Mouse (Mus musculus): ENCODE measurements at regions not wholly inside any gene's neighbourhood (a gene's known extent, or its start where the extent isn't known, plus 50 kb on each side); places are given as distances from the start of the nearest gene placed in this dataset.

DNA sequence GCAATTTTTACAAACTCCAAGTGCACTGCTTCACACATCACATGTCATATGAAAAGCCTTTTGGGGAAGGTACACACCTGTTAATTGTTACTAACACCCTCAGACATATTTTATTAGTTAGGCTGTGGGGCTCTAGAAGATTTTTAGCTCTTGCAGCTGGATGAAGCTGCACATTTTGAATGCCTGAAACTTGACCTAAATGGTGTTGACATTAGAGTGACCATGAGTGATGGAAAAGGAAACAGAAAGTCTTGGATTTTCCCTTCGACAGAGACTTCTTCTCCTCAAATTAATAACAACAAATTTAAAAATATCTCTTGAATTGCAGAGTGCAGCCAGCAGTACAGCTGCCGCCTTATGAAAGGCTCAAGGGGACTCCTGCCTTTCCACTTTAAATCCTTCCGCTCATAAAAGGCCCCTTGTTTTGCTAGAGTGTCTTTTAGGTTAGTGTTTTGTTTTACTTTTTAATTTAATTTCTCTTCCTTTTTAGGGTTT lies 259.7 kb downstream of the Trim52 start:
- DNase-seq, result peak; percentile 11

DNA sequence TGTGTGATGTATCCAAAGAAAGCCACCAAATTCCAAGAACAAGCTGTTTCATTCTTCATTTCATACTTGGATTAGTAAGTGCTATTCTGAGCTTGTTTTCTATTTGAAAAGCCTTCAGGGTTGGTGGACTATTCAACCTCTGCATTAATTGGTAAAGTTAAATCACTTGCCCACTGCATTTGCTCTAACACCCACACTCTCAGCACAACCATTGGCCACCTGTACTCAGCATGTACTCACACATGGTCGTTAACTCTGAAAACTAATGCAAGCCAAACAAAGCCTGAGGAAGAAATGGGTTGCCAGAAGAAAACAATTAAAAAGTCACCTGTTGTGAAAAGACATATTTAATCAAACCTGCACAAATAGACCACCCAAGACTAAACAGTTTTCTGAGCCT lies 267.5 kb downstream of the Trim52 start:
- no peak for DNase-seq

DNA sequence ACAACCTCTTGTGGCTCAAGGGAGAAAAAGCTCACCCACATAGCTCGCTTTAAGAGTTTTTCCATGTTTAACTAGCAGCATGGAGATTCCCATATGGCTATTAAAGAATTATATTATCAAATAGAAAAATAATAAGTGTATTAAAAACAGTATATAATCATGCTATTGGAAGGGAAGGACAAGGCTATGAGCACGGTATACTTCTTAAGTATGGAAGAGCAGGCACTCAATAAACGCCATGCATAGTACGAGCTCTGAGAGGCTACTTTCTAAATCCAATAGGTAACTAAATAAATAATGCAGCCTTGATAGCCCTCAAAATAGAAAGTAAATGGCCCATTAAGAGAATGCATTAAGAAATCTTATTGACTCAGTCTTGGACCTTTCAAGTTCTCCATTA lies 273.6 kb downstream of the Trim52 start:
- DNase-seq, result no peak

DNA sequence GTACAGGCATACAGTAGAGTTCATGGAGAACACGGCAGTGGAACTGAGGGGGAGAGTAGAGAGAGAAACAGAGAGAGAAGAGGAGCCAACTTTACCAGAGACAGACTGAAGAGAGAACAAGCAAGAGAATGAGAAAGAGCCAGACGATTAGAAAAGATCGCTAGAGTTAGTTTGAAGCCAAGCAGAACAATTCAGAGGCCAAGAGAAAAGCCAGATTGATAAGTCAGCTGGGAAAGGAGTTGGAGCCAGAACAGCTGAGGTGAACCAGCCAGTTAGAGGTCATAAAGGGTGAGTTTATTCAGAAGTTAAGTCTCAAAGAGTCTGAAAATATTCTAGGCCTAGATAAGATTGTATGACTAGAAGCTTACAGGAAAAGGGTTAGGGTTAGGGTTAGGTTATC lies 281.7 kb downstream of the Trim52 start:
- DNase-seq, result no peak

DNA sequence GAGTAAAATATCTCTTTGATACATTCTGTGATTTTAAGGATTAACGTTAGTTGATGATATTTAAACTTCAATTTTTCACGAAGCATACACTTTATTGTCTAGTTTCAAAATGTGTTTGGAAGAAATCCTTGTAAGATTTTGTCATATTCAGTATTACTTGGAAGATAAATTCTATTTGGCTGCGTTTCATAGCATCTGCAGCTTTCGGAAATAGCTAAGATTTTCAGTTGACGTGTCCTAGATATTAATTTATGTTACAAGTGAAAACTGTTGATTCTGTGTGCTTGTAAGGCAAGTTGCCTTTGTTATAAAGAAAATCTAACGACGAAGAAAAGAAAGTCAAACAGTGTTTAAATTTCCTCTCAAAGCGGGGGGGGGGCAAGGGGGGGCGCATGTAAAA lies 284.5 kb downstream of the Trim52 start:
- peak; percentile 18 for DNase-seq

DNA sequence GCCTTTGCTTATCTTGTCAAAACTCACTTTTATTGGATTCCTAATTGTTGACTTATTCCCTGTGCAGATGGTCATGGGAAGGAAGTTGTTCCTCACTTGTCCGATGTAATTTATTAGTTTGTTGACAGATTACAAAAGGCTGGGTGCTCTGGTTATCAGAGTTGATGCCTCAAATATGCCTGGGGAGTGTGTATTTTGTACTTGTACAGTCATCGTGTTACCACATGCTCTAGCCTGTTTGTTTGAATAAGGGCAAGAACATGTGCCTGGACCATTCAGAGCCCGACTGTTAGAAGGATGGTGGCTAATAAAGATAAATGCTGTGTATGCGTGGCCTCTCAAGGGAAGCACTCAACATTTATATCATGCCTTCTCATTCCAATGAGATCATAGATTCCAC lies 288.0 kb downstream of the Trim52 start:
- DNase-seq, result peak; percentile 30

DNA sequence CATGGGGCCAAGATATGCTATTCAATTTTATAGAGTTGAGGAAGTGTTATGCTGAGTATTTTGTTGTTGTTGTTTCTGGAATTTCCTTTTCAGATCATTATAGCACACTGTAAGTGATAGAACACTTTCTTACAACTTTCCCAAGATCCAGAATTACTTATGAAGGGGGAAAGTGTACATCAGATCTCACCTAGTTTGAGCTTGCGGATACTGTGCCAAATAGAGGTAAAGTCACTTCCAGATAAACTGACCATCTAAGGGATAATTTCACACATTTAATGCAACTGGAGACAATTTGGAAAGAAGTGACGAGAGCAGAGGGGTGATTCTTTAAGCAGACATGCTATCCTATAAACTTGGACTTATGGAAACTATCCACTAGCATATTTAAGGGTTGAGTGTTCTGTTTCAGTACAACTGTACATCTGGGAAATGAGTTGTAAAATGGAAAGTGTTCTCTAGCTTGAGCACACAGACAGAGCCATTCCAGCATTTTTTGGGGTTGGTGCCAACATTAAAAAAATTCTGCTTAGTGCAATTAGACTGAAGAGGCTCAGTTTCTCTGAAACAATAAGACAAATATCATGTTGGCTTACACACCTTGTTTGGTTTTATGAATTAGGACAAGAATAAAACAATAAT lies 307.0 kb downstream of the Trim52 start:
- no peak for DNase-seq

DNA sequence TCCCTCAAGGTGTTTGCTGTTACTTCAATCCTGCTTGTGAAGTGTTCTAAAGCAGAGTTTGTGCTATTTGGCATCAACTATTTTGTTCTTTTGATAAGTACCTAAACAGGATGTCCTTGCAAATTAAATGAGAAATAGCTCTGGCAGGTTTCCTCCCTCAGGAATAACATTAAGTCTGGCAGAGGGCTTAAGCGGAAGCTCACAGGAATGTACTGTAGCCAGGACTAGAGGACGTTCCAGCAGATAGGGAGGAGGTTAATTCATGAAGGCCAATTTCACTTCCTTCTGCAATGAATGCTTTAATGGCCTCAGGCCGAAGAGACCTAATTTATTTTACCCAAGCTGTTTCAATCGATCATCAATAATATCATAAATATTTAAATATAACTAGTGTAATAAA lies 318.7 kb downstream of the Trim52 start:
- peak; percentile 41 for DNase-seq

DNA sequence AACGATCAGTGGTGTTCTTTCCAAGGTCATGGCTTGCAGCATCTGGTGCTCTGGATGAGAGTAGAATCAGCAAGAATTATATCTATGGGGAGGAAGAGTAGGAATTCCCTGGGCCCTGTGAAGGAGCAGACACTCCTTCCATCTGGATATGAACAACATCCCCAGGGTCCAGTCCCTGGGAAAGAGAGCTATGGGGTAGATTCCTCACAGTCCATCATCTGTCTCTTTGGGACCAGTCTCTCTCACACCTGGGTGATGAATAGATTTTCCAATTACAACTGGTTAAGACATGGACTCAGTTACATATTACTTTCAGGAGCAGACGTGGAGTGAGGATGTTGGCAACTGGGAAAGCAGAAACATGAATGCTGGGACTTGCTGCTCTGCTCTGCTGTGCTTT lies 322.6 kb downstream of the Trim52 start:
- DNase-seq, result peak; percentile 3

DNA sequence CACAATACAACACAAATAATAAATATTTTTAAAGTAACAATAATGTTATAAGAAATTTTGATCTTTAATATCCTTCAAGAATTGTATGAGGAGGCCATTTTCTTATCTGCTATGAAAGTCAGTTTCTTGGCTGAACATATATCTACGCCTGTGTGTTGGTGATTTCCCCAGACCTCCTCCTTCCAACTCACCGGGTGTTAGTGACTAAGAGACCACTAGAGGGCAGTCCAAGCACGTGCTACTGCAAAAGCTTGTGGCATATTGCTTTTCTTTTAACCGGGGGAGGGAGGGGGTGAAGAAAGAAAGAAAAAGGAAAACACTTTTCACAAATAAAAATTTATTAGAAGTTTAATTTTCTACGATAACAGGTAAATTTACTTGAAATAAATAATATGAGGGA lies 333.3 kb downstream of the Trim52 start:
- peak; percentile 66 for DNase-seq

DNA sequence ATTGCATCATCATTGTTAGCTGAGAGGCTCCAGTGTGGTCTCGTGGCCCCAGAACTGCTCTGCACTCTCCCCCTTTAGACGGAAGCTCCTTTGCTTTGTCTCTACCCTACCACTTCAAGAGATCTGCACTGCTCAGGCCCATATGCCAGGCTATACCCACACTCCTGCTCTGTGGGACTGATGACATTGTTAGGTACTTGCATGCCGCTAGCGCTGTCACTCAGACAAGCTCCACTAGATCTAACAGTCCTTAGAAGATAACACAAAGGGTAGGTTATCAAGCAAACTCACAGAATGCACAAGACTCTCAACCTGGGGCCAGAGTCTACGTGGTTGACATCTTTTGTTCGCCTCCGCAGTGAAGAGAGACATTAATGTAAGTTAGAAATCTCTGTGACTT lies 383.1 kb downstream of the Trim52 start:
- no peak for DNase-seq

DNA sequence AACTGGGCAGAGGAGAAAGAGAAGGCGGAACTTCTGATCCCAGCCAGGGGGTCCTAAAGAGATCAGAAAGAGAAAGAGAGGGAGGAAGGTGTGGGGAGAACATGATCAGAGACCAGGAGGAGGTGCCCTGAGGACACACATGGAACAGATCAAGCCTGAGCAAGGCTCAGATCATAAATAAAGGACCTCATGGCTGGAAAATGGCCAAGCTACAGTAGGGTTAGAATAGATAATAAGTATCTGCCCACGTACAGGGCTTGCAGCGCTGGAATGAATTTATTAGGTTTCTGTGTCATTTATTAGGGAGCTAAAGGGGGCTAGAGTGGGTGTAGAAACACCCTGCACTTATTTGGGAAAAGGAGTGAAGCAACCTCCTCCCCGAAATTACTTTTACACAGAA lies 385.4 kb downstream of the Trim52 start:
- DNase-seq, result no peak

DNA sequence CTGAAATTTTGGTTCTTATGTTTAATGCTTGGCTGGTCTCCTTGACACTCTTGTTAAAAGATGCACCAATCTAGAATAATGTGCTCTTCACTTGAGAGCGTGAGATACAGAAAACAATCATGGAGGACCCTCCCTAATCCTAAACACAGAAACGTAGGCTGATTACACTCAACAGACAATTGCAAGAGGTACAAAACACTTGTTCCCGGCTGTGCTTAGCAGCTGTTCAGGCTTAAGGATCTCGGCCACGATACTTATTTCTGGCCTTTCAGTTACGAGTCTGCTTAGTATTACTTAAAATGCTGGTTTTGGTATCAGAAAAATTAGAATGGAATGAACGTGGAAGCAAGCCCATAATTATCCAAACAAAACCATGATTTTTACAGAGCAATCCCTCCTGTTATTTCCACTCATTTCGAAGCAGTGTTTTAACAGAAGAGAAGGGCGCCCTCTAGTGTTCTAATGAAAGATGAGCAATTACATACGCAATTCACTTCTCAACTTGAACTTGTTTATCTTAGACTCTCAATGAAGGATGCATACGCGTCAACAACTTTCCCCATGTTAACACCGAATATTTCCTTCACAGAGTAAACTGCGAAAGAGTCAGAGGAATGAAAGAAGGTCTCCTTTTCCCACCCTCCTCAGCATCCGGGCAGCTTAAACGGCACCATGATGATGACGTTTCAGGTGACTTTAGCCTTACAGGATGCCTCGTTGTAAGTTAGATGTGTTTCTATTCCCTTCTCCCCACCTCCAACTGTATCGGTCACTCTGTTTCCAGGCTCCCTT lies 394.5 kb downstream of the Trim52 start:
- peak; percentile 38 for DNase-seq

DNA sequence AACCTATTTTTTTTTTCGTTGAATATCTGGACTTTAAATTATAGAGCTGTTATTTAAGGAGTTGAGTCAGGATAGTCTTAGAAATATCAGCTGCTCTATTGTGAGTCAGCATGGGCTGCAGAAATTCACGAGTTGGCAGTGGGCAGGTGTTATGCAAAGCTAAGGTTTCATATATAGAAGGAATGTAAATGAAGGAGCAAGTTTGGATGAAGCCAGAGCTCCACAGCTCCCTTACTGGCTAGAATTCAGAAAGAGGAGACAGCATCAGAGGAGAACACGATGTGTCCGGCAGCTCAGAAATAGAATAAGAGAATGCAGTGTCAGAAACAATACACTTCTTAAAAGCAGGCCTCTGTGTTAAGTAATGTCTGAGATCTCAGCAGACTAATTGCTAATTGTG lies 400.9 kb downstream of the Trim52 start:
- DNase-seq, result no peak

DNA sequence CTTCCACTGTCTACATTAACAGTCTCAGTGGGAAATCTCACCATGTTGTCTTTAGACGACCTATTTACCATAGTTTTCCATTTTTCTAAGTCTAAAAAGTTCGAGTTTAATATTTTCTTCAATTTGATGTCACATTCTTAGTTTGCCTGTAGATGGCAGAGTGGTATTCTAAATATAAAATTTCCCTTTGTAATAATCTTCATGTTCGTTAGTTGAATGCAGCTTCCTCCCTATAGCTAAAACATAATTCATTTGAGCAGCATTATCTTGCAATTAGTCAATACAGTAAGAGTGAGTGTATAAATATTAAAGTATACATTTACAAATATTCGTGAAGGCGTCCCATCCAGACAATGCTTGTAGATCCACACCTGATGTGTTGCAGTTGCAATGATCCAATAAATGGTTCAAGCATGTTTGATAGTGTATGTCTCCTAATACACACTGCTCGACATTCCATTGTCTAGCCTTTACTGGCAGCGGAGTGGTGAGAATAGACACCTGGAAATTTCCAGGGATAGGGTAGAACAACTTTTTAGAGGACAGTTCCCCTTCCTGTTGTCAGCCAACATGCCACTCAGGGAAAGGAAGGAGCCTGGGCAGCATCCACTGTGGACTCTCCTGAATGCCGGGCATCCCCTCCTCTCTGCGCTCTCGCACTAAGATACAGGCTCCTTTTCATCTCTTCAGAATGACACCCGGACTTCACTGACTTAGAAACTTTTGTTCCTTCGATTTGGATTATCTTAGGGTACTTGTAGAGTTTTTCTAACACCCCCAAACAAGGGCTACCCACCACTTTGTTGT lies 412.8 kb downstream of the Trim52 start:
- DNase-seq, result no peak

DNA sequence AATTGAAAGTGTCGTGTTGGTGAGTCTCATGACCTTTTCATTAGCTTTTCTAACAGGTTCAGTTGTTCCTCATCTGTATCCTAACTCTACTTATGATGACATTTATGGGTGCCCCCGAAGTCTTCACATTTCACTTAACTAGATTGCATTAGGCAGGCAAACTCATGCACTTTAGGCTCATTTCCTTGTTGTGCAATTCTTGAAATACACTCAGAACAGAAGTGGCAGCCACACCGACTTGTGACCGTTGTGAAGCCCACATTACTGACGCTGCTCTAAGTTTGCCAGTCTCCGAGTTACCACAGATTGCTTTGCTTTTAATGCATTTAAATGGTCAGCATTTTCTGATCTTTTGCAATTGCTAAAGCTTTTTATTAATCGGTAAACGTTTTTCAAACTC lies 414.8 kb downstream of the Trim52 start:
- no peak for DNase-seq

DNA sequence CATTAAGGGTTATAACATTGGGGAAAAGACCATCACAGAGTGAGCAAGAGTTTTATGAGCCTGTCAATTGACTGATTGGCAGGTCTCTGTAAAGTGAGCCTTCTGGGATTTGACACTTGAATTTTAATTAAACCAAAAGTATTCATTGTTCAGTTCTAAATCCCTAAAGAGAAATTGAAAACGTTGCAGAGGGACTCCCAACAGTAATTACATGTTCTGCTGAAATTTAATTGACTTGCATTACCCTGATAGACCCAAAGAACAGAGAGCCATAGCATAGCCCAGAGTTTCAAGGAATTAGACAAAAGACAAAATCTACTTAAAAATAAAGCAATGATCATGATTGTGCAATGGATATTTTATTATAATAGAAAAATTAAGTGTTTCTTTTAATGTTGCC lies 444.2 kb downstream of the Trim52 start:
- no peak for DNase-seq

DNA sequence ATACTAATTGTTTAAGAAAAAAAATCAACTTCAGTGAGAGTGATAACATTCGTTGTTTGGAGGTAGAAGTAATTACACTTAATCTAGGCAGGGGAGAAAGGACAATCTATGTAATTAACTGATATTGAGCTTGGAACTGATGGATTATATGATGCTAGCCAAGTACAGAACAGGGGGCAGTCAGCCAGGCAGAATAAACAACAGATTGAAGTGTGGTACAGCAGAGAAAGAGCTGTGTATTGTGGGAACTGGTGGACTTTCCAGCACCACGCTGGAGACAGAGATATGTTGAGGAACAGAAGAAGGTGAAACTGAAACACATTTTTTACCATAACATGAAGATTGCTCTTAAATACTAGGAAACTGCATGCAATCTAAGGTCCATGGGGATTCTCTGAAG lies 473.3 kb downstream of the Trim52 start:
- DNase-seq, result no peak

DNA sequence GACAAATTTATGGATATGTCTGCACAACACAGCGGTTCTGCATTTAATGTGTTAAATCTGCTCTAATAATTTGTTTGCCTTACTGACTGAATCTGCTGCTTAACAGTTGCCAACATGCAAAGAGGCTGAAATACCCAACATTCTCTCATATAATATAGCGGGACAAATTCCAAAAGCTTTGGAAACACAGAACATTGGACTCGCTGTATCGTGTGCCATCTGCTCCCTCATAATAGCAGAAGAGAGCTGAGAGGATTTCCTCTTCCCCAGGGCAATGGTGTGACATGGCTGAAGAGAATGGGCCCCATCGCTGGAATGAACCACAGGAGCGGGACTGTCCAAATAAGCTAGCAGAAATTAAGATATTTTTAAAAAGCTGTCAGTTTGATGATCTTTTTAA lies 475.9 kb downstream of the Trim52 start:
- DNase-seq, result no peak

DNA sequence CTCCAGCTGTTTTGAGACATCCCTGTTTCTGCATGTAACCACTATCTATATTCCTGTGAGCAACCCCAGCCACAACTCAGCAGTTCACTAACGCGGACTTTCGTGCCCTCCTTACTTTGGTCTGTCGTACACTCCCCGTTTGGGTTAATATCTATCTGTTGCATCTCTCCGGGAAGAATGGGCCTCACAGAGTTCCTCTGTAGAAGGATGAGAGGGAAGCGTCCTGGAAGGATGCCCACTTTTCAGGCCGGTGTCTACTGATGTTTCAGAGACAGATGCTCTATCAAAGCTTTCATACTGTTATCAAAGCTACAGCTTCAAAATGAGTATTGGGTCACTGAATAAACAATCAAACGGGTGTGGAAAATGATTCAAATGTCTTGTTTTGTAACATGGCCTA lies 487.4 kb downstream of the Trim52 start:
- no peak for DNase-seq

DNA sequence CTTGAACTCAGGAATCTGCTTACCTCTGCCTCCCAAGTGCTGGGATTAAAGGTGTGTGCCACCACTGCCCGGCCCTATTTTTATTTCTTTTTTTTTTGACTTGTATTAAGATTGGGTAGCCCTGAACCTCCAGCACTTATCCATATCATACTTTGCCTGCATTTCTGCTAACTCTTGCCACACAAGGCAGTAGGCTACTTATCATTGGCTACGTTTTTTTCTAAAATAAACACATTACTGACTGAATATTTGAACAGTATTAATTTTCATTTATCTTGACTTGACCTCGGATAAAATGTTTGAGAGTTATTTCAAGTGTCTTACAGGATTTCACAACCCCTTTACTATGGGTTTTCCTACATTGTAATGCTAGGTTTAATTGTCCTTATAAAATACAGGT lies 488.0 kb downstream of the Trim52 start:
- DNase-seq, result no peak

DNA sequence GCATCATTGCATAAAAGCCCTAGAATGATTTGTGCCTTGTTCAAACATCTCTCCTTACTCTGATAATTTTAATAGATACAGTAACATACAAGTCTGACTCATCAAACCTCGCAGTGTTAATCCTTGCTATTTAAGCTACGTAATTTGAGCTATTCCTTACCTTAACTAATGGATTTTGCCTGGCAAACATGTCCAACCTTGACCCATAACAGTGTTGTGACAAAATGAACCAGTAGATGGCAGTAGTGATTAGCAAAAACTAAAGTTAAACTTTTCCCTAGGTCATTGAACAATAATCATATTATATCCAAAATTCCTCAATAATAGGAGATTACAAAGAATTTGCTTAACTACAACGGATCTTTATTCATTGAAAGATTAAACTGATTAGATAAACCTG lies 501.0 kb downstream of the Trim52 start:
- no peak for DNase-seq

DNA sequence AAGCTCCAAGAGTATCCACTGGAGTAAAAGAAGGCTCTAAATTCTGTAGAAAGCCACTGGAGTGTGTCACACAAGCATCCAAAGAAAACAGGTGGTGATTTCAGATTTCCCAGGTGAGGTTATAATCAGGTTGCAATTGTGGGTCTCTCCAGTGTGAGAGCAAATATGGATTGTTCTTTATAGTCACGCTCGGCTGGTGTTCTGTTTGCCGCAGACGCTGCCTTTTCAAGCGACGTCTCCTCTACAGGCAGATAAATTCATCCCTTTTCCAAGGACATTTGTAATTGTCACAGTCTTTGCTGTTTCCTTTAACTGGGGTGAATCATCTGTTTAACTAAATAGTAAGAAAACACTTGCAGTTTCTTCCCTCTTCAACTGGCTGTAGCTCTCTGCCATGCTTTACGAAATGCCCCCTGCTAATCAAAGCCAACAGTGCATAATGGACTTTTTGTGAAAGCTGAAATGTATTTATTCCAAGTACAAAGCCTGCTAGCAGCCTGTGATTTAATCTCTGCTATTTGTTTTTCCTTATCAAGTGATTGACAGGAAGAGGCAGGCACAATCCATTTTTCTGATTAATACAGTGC lies 502.4 kb downstream of the Trim52 start:
- no peak for DNase-seq

Measured in kidney, postnatal 14 days (tissue).